Mouse (Mus musculus): ENCODE measurements around the gene Map2k6. TPM values are rescaled to one million over a fixed set of nuclear protein-coding genes. Genes with fewer than 3 reads are reported as not detected.
"Not testable (repeated sequence)": the region's sequence is repeated elsewhere in the genome, so short reads cannot be mapped to it uniquely, and the experiment has no call there.

Map2k6 gene
- total RNA-seq (2021) = 10 to 100 TPM; 23.0 to 25.3 TPM

GRCm38 (mm10) chr11:110398553-110399239 is at the start of gene Map2k6:
Gene Map2k6, plus strand, starts transcription at chr11:110399122.
- peak; percentile 86 for DNase-seq (ENCODE audit: extremely low spot score in 1 of 2, low spot score in 2 of 2)
- intact Hi-C loops (cut with DNase I) = no loop called here

GRCm38 (mm10) chr11:110354261-110354660 is 44.7 kb upstream of the Map2k6 start:
- intact Hi-C loops (cut with DNase I) = loop anchor here (10.0 kb wide), 1 partner anchor 1171 kb away; no protein-coding TSS in a partner anchor
- DNase-seq (ENCODE audit: extremely low spot score in 1 of 2, low spot score in 2 of 2) = no peak

GRCm38 (mm10) chr11:110355131-110355530 is 43.8 kb upstream of the Map2k6 start:
- DNase-seq (ENCODE audit: extremely low spot score in 1 of 2, low spot score in 2 of 2) = not testable (repeated sequence)
- intact Hi-C loops (cut with DNase I) = loop anchor here (10.0 kb wide), 1 partner anchor 1170 kb away; no protein-coding TSS in a partner anchor

- intact Hi-C loops (cut with DNase I) = loop anchor here (10.0 kb wide), 1 partner anchor 1167 kb away; no protein-coding TSS in a partner anchor
- DNase-seq (ENCODE audit: extremely low spot score in 1 of 2, low spot score in 2 of 2) = peak; percentile 36 to 39
Observed at GRCm38 (mm10) chr11:110357756-110358551, 41.0 kb upstream of the Map2k6 start.

DNA sequence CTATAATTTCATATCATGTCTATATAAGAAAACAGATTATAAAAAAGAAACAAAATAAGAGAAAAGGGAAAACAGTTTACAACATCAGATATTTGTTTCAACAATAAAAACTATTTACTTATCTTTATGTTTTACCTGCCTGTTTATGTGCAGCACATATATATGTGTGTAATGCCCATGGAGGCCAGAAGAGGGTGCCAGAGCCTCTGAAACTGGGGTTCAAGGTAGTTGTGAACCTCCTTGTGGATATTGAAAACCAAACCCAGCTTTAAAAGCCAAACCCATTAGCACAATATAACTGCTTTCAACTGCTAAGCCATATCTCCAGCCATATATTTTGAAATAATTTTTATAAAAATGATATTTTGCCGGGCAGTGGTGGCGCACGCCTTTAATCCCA is 33.9 kb upstream of the Map2k6 start:
- intact Hi-C loops (cut with DNase I) = loop anchor here (5.0 kb wide), 1 partner anchor 132 kb away; no protein-coding TSS in a partner anchor
- peak in 1 of 2 experiments; percentile 36 for DNase-seq (ENCODE audit: extremely low spot score in 1 of 2, low spot score in 2 of 2)

- DNase-seq (ENCODE audit: extremely low spot score in 1 of 2, low spot score in 2 of 2) = no peak
- intact Hi-C loops (cut with DNase I) = loop anchor here (5.0 kb wide), 1 partner anchor 130 kb away; no protein-coding TSS in a partner anchor
Observed at GRCm38 (mm10) chr11:110366902-110367301, 32.0 kb upstream of the Map2k6 start.

DNA sequence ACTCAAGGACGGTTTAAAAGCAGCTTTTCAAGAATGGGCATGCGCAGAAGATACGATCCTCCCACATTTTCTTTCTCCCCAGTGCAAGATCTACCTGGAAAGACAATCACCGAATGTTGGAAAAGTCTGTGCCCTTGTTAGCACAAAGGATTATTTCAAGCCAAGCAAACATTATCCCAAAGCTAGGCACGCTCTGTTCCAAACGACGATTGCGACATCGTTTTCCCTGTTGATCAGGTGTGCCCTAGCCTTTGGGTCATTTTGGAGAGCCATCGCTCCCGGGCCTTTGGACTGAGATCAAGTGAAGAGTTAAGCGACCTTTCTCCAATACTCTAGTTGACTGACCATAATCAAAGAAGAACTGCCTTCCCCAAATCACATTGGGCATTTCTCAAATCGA is 31.3 kb upstream of the Map2k6 start:
- intact Hi-C loops (cut with DNase I) = loop anchor here (5.0 kb wide), 1 partner anchor 130 kb away; no protein-coding TSS in a partner anchor
- DNase-seq (ENCODE audit: extremely low spot score in 1 of 2, low spot score in 2 of 2) = no peak

DNA sequence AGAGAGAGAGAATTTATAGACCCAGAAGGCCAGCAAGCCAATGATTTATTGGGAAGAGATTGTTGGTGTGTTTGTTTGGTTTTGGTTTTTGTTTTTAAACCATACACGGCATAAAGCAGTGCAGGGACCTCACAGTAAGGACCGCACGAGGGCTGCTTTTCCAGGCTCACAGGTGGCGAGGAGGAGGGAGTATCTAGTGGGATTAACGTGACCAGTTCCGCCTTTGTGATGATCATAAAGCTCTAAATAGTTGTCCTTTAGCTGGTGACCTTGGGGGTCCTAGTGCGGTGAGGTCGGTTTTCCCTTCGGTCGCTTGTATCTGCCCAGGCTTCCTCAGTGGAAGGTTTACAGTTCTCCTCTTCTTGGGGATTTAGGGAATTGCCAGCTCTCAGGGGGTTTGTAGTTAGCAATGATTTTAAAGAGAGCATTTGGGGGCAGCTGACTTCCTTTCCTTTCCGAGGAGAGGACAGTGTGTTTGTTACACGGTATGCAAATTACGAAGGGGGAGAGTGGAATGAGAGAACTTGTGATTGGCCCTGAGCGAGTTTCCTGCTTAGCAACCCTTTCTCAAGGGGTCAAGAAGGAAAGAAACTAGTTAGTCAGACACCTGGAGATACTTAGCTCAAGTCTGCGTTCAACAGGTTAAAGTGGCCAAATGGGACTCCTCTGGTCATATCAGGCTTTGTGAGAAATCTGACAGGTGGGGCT is 29.5 kb upstream of the Map2k6 start:
- intact Hi-C loops (cut with DNase I) = loop anchor here (5.0 kb wide), 1 partner anchor 128 kb away; no protein-coding TSS in a partner anchor
- no peak for DNase-seq (ENCODE audit: extremely low spot score in 1 of 2, low spot score in 2 of 2)

- DNase-seq (ENCODE audit: extremely low spot score in 1 of 2, low spot score in 2 of 2) = no peak
- intact Hi-C loops (cut with DNase I) = no loop called here
Observed at GRCm38 (mm10) chr11:110371827-110372226, 27.1 kb upstream of the Map2k6 start.

DNA sequence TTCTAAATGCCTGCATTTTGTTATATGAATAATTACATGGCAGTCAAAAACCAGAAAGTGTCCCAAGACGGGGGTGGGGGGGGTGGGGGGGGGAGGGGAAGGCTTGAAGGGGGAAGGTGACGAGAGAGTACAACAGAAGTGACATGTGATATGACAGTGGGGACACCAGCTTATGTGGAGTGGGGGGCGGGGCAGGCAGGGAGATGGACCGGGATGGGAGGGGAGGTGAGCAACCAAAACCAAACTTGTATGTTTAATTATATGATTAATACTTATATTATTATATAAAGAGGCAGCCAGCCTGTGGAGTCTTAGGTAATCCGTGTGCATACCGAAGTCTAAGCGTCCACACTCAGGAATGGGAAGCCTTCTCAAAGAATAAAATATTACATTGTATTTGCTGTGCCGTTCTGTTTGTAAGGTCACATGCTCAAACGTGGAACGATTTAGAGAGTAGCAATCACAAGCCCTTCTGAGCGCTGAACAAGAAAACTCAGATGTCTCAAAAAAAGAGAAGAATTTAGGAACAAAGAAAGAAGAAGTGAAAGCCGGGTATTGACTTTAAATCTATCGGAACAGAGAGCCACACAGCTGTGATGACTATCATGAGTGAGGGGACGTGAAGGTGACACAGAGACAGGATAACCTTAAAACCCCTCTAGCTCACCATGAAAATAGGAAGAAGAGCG is 26.5 kb upstream of the Map2k6 start:
- DNase-seq (ENCODE audit: extremely low spot score in 1 of 2, low spot score in 2 of 2) = no peak
- intact Hi-C loops (cut with DNase I) = no loop called here

DNA sequence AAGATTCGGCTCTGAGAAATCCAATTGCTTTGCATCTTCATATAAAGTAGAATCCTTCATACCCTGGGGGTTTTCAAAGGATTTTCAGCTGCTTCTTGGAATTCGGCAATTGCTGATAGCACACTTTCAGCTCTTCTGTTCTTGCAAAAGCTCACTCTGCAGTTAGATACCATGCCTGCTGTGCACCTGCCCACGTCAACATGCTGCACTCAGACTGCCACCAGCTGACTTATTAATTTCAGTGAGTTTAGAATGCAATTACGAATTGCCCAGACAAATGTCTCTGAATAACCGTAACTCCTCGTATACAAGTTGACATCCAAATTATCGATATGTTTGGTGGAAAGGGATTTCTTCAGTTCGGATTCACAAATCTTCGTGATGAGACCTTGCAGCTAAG is 24.9 kb upstream of the Map2k6 start:
- no peak for DNase-seq (ENCODE audit: extremely low spot score in 1 of 2, low spot score in 2 of 2)
- intact Hi-C loops (cut with DNase I) = no loop called here

GRCm38 (mm10) chr11:110379661-110380309 is 19.1 kb upstream of the Map2k6 start:
- DNase-seq (ENCODE audit: extremely low spot score in 1 of 2, low spot score in 2 of 2) = peak; percentile 33 to 67
- intact Hi-C loops (cut with DNase I) = no loop called here

DNA sequence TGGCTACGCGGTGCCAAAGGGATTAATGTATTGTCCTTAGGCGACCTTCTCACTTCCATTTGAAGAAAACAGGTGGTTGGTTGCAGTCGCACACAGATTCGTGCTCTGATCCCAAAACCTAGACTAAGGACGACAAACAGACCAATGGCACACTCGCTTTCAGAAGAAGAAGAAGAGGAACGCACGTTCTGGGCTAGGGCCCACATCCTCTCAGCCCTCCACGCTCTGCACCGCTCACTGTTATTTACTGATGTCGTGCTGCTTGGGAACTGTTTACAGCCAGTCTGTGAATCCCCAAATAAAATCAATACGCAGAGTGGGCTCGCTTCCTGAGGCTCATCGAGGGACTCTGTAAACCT is 18.6 kb upstream of the Map2k6 start:
- no peak for DNase-seq (ENCODE audit: extremely low spot score in 1 of 2, low spot score in 2 of 2)
- intact Hi-C loops (cut with DNase I) = no loop called here

- intact Hi-C loops (cut with DNase I) = no loop called here
- DNase-seq (ENCODE audit: extremely low spot score in 1 of 2, low spot score in 2 of 2) = no peak
Observed at GRCm38 (mm10) chr11:110385487-110385886, 13.4 kb upstream of the Map2k6 start.

DNA sequence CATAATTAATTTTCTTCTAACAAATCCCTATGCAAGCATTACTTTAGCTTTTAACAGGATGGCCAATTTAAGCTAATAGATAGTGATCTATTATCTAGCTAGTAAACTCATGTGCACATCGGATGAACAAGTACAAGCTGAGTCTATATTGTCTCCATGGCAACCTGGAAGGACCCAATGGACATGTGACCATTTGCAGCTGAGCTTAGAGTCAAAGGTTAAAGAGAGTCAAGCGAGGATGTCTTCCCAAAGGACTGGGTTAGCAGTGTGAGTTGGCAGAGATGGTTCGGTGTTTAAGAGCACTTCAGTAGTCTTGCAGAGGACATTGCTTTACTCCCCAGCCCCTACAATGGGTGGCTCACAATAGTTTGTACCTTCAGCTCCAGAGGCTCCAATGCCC is 6.2 kb upstream of the Map2k6 start:
- DNase-seq (ENCODE audit: extremely low spot score in 1 of 2, low spot score in 2 of 2) = no peak
- intact Hi-C loops (cut with DNase I) = no loop called here

DNA sequence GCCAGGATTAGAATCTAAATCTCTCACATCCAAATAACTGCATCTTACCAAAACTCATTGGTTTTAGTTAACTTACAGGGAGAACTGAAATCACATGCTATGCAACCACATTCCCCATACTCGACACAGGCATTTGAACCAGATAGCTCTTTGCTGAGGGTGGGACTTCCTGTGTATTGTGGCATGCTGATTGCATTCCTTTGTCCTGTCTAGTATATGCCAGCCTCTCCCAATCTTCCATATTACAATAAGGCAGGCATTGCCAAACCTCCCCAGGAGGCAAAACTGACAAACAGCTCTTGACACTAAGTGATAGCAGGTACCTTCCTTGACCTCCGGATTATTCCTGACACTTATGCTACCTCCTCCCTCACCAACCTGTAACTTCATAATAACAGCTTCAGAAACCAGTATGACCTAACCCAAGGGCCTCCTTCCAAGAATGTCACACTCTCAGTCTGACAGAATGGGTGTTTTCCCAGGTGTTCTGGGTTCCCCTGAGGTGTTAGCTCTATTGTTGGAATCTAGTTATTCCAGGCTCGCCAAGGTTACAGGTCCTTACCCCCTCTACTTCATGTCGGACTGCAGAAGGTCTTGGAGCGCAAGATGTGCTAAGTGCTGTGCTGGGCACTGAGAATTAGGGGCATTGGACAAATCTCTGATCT is 4.0 kb upstream of the Map2k6 start:
- DNase-seq (ENCODE audit: extremely low spot score in 1 of 2, low spot score in 2 of 2) = no peak
- intact Hi-C loops (cut with DNase I) = no loop called here

GRCm38 (mm10) chr11:110396085-110396484 is 2.8 kb upstream of the Map2k6 start:
- DNase-seq (ENCODE audit: extremely low spot score in 1 of 2, low spot score in 2 of 2) = peak in 1 of 2 experiments; percentile 24
- intact Hi-C loops (cut with DNase I) = no loop called here
